Mouse (Mus musculus) lung, embryonic 14.5 days (tissue): ENCODE measurements at regions not wholly inside any gene's neighbourhood (a gene's known extent, or its start where the extent isn't known, plus 50 kb on each side); places are given as distances from the start of the nearest gene placed in this dataset.

Source experiments
- ATAC-seq: fragments of 200-750 bp; cut with Nextera tagmentation; 2 replicates; pipeline ENCODE4 v1.8.0; 2017; ENCODE audit warnings: mild to moderate bottlenecking, moderate TSS enrichment, moderate library complexity; ENCODE audit not compliant: insufficient read depth
- DNase-seq: peaks from one replicate; pipeline ENCODE4 v3.0.0-alpha.2; 2015
- H3K27ac ChIP-seq: fragments of 300-500 bp; sonication (generic); 2 replicates; pipeline ENCODE4 v1.5.1; 2014; ENCODE audit warnings: low read depth, mild to moderate bottlenecking, moderate library complexity
- H3K27me3 ChIP-seq: fragments of 300-500 bp; sonication (generic); 2 replicates; pipeline ENCODE4 v1.6.1; 2014; ENCODE audit warnings: low read length, control low read depth; ENCODE audit not compliant: insufficient read depth
- H3K36me3 ChIP-seq: fragments of 300-500 bp; sonication (generic); 2 replicates; pipeline ENCODE4 v1.6.1; 2014; ENCODE audit warnings: control low read depth; ENCODE audit not compliant: insufficient read depth
- H3K4me1 ChIP-seq: fragments of 300-500 bp; sonication (generic); 2 replicates; pipeline ENCODE4 v1.6.1; 2014; ENCODE audit warnings: antibody characterized with exemption, control low read depth; ENCODE audit not compliant: insufficient read depth
- H3K4me2 ChIP-seq: fragments of 300-500 bp; sonication (generic); 2 replicates; pipeline ENCODE4 v1.6.1; 2014; ENCODE audit warnings: mild to moderate bottlenecking
- H3K4me3 ChIP-seq: fragments of 300-500 bp; sonication (generic); 2 replicates; pipeline ENCODE4 v1.5.1; 2014; ENCODE audit warnings: low read depth, low read length
- H3K9ac ChIP-seq: fragments of 300-500 bp; sonication (generic); 2 replicates; pipeline ENCODE4 v1.6.1; 2014
- H3K9me3 ChIP-seq: fragments of 300-500 bp; sonication (generic); 2 replicates; pipeline ENCODE4 v1.6.1; 2016; ENCODE audit warnings: low read depth, low read length, control low read depth
- CTCF ChIP-seq: IDR thresholded peaks from 2 replicates; pipeline ENCODE4 v1.5.1; 2016; ENCODE audit warnings: antibody characterized with exemption, low read depth
- WGBS: fragments of 180-500 bp; shearing (Covaris S2); extraction: QIAGEN DNeasy Blood & Tissue Kit; methylation state at CpG from one replicate; pipeline ENCODE4 v1.1.7; 2014; 5-methylcytosine and 5-hydroxymethylcytosine counted together

- Histone ChIP-seq H3K4me1 (no peaks in the 10 kb centered on the region), H3K9me3 (no peaks in the 10 kb centered on the region), H3K36me3 (no peaks in the 10 kb centered on the region), H3K4me3 (no peak overlapping the region), H3K9ac (no peak overlapping the region), H3K27ac (no peak overlapping the region), H3K27me3 (no peaks in the 10 kb centered on the region), H3K4me2 (no peak overlapping the region)
- no peak for ATAC-seq
- no peak for DNase-seq
- TF ChIP-seq CTCF: no peak
- 35% methylated on average over 4 of the region's 4 CpGs for WGBS
Observed at GRCm38 (mm10) chr15:7537858-7538257, 139.7 kb upstream of the Egflam start.

GRCm38 (mm10) chr15:7553190-7553895, 155.1 kb upstream of the Egflam start:
- no peak for ATAC-seq
- H3K36me3 ChIP-seq: no peaks in the 10 kb centered on the region
- 83% methylated on average over 2 of the region's 2 CpGs for WGBS
- TF ChIP-seq CTCF: no peak
- H3K4me3 ChIP-seq: no peak overlapping the region
- no peak overlapping the region for H3K9ac ChIP-seq
- no peaks in the 10 kb centered on the region for H3K4me1 ChIP-seq
- no peak overlapping the region for H3K4me2 ChIP-seq
- DNase-seq: no peak
- H3K27me3 ChIP-seq: no peaks in the 10 kb centered on the region
- no peaks in the 10 kb centered on the region for H3K9me3 ChIP-seq
- H3K27ac ChIP-seq: no peak overlapping the region

- no peaks in the 10 kb centered on the region for H3K27me3 ChIP-seq
- H3K27ac ChIP-seq: no peak overlapping the region
- H3K9ac ChIP-seq: no peak overlapping the region
- H3K9me3 ChIP-seq: no peaks in the 10 kb centered on the region
- no peak overlapping the region for H3K4me2 ChIP-seq
- no peak for DNase-seq
- no peaks in the 10 kb centered on the region for H3K4me1 ChIP-seq
- no peak overlapping the region for H3K4me3 ChIP-seq
- H3K36me3 ChIP-seq: no peaks in the 10 kb centered on the region
- 47% methylated on average over 3 of the region's 3 CpGs for WGBS
- TF ChIP-seq CTCF: no peak
- ATAC-seq: no peak
Observed at GRCm38 (mm10) chr15:7554433-7554832, 156.2 kb upstream of the Egflam start.

- DNase-seq (peak; percentile 84), ATAC-seq (peak; percentile 88)
- peaks cover 7% of the 10 kb centered on the region; the same call in 1 of the 2 replicates for H3K4me1 ChIP-seq
- H3K36me3 ChIP-seq: no peaks in the 10 kb centered on the region
- no peaks in the 10 kb centered on the region for H3K9me3 ChIP-seq
- no peak for TF ChIP-seq CTCF
- no peak overlapping the region for H3K4me2 ChIP-seq
- H3K9ac ChIP-seq: no peak overlapping the region
- WGBS: 24% methylated on average over 4 of the region's 4 CpGs
- peak overlapping the region; percentile 19; the same call in 1 of the 2 replicates for H3K27ac ChIP-seq
- H3K27me3 ChIP-seq: no peaks in the 10 kb centered on the region
- no peak overlapping the region for H3K4me3 ChIP-seq
Observed at GRCm38 (mm10) chr15:7563279-7563678, 165.1 kb upstream of the Egflam start.

DNA sequence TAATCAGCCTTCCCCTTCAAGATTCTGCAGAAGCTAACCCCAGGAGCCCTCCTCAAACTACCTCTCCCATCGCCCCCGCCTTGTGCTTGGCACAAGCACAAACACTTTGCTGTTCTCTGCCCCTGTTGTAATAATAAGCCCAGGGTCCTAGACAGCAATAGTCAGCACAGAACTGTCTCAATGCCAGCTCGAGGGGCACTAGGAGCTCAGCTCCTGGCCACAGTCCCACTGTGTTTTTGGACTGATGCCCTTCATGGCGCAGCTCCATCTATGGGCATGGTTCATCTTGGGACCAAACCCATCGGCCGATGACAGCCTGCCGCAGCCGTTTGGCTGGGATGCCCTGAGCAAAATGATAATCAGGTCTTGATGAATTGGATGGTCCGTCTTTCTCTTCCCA, 165.5 kb upstream of the Egflam start:
- no peak overlapping the region for H3K9ac ChIP-seq
- WGBS: 53% methylated on average over 9 of the region's 9 CpGs
- H3K4me1 ChIP-seq: peaks cover 7% of the 10 kb centered on the region; the same call in 1 of the 2 replicates
- H3K36me3 ChIP-seq: no peaks in the 10 kb centered on the region
- no peak overlapping the region for H3K4me3 ChIP-seq
- no peaks in the 10 kb centered on the region for H3K9me3 ChIP-seq
- DNase-seq: peak; percentile 66
- no peaks in the 10 kb centered on the region for H3K27me3 ChIP-seq
- TF ChIP-seq CTCF: no peak
- ATAC-seq: peak; percentile 60
- H3K27ac ChIP-seq: 0 out of 2 replicates have a peak overlapping the region, but pooled peaks have one; percentile 15
- H3K4me2 ChIP-seq: peak overlapping the region; percentile 2; the same call in 1 of the 2 replicates

DNA sequence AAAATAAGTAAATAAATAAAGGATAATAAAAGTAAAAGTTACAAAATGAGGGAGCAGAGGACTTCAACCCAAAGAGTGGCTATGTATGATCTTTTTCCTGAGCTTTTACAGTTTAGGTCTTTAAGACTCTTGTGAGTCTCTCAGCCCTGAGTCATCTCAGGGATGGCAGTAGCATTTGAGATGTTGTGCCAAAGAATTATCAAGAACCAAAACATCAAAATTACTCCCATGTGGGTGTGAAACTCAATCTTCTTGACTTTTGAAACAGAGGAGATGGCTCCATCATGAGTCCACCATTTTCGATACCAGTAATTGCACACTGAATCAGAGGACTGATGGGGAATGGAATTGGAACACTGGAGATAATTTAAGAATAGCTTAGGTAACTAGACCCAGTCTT, 174.0 kb upstream of the Egflam start:
- WGBS: 88% methylated on average over 1 of the region's 1 CpGs
- no peak overlapping the region for H3K4me2 ChIP-seq
- no peak for TF ChIP-seq CTCF
- H3K4me3 ChIP-seq: no peak overlapping the region
- no peaks in the 10 kb centered on the region for H3K9me3 ChIP-seq
- no peak for ATAC-seq
- no peak overlapping the region for H3K27ac ChIP-seq
- no peak for DNase-seq
- no peaks in the 10 kb centered on the region for H3K27me3 ChIP-seq
- no peaks in the 10 kb centered on the region for H3K36me3 ChIP-seq
- no peak overlapping the region for H3K9ac ChIP-seq
- no peaks in the 10 kb centered on the region for H3K4me1 ChIP-seq

GRCm38 (mm10) chr15:7574264-7574663, 176.1 kb upstream of the Egflam start:
- H3K27ac ChIP-seq: no peak overlapping the region
- ATAC-seq: no peak
- WGBS: 53% methylated on average over 3 of the region's 3 CpGs

More at GRCm38 (mm10) chr15:7574264-7574663, 176.1 kb upstream of the Egflam start:
- H3K36me3 ChIP-seq: no peaks in the 10 kb centered on the region
- no peaks in the 10 kb centered on the region for H3K9me3 ChIP-seq
- TF ChIP-seq CTCF: no peak
- no peak overlapping the region for H3K4me3 ChIP-seq
- H3K27me3 ChIP-seq: no peaks in the 10 kb centered on the region
- no peak overlapping the region for H3K9ac ChIP-seq
- H3K4me1 ChIP-seq: no peaks in the 10 kb centered on the region
- DNase-seq: peak; percentile 27
- H3K4me2 ChIP-seq: no peak overlapping the region
